Mouse (Mus musculus) embryonic fibroblast, embryonic 13.5 days (primary cell): Measurements from ENCODE around the gene Fbxl19.

Experiments used
- CTCF ChIP-seq: IDR thresholded peaks from 2 replicates; pipeline ENCODE4 v1.5.1; 2011; ENCODE audit warnings: mild to moderate bottlenecking, control low read depth, low read length, moderate library complexity, borderline replicate concordance; ENCODE audit not compliant: insufficient read depth
- POLR2A ChIP-seq: IDR thresholded peaks from 2 replicates; pipeline ENCODE4 v1.6.1; 2011; ENCODE audit warnings: low read depth, mild to moderate bottlenecking, control low read depth, low read length, moderate library complexity

DNA sequence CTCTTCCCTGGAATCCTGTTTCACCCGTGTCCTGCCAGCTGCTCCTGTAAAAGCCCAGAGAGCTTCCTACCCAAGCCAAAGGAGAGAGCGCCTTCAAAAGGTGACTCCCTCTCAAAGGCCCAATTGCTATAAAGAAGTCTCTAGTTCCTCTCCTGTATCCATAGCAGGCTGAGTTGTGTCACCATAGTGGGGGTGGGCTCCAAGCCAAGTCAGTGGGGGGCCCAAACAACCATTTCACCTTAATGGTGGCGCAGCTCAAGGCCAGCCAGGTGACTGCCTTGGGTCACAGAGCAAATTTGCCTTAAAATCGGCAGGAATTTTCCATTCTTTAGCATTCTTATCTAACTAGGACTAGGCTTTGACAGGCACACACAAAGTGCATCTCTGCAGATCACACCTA lies 29.5 kb upstream of the Fbxl19 start:
- TF ChIP-seq CTCF (no peak), POLR2A (no peak)
